Mouse (Mus musculus) midbrain, embryonic 13.5 days (tissue): ENCODE measurements around the gene Prdm5. TPM values are rescaled to one million over a fixed set of nuclear protein-coding genes. Genes with fewer than 3 reads are reported as not detected.

Experiments
- ATAC-seq: fragments of 200-750 bp; cut with Nextera tagmentation; 2 replicates; pipeline ENCODE4 v1.8.0; 2017; ENCODE audit warnings: mild to moderate bottlenecking, moderate TSS enrichment, moderate library complexity
- H3K27ac ChIP-seq: fragments of 300-500 bp; sonication (generic); 2 replicates; pipeline ENCODE4 v1.5.1; 2015; ENCODE audit warnings: inconsistent platforms, mild to moderate bottlenecking, moderate library complexity
- H3K27me3 ChIP-seq: fragments of 300-500 bp; sonication (generic); 2 replicates; pipeline ENCODE4 v1.6.1; 2015; ENCODE audit warnings: mild to moderate bottlenecking, inconsistent platforms
- H3K36me3 ChIP-seq: fragments of 300-500 bp; sonication (generic); 2 replicates; pipeline ENCODE4 v1.6.1; 2015; ENCODE audit warnings: mild to moderate bottlenecking, inconsistent platforms
- H3K4me1 ChIP-seq: fragments of 300-500 bp; sonication (generic); replicated peaks from 2 replicates; pipeline ENCODE4 v1.6.1; 2015; ENCODE audit warnings: inconsistent platforms
- H3K4me2 ChIP-seq: fragments of 300-500 bp; sonication (generic); replicated peaks from 2 replicates; pipeline ENCODE4 v1.6.1; 2015; ENCODE audit warnings: moderate library complexity, mild to moderate bottlenecking, inconsistent platforms
- H3K4me3 ChIP-seq: fragments of 300-500 bp; sonication (generic); replicated peaks from 2 replicates; pipeline ENCODE4 v1.5.1; 2015; ENCODE audit warnings: mild to moderate bottlenecking, inconsistent platforms
- H3K9ac ChIP-seq: fragments of 300-500 bp; sonication (generic); replicated peaks from 2 replicates; pipeline ENCODE4 v1.6.1; 2015; ENCODE audit warnings: mild to moderate bottlenecking, inconsistent platforms
- H3K9me3 ChIP-seq: fragments of 300-500 bp; sonication (generic); 2 replicates; pipeline ENCODE4 v1.6.1; 2016; ENCODE audit warnings: mild to moderate bottlenecking, inconsistent platforms
- WGBS: fragments of 180-500 bp; shearing (Covaris S2); methylation state at CpG from one replicate; pipeline ENCODE4 v1.1.7; 2015; 5-methylcytosine and 5-hydroxymethylcytosine counted together
- polyA plus RNA-seq: library from polyadenylated mRNA; unstranded; fragments of >200 nt; fragmentation: Nextera tagmentation; extraction: Ambion mirVana; gene quantifications from 2 replicates; pipeline ENCODE4 v1.2.1, GENCODE M21; 2015

Gene Prdm5
- polyA plus RNA-seq, 1 experiment from 2014 or later: 6.8 TPM

GRCm38 (mm10) chr6:65773566-65773965 lies 5.2 kb upstream of the Prdm5 start:
- H3K27ac ChIP-seq: no peak overlapping the region
- no peak for ATAC-seq
- H3K27me3 ChIP-seq: no peaks in the 10 kb centered on the region
- H3K36me3 ChIP-seq: no peaks in the 10 kb centered on the region
- peaks cover 3% of the 10 kb centered on the region; the same call in 1 of the 2 replicates for H3K4me1 ChIP-seq
- H3K4me3 ChIP-seq: no peak overlapping the region
- H3K9me3 ChIP-seq: no peaks in the 10 kb centered on the region
- no peak overlapping the region for H3K4me2 ChIP-seq
- no peak overlapping the region for H3K9ac ChIP-seq
- WGBS: 95% methylated on average over 4 of the region's 4 CpGs

- 92% methylated on average over 4 of the region's 4 CpGs for WGBS
- H3K4me2 ChIP-seq: peak overlapping the region; percentile 89
- no peaks in the 10 kb centered on the region for H3K27me3 ChIP-seq
- H3K9ac ChIP-seq: no peak overlapping the region
- peaks cover 11% of the 10 kb centered on the region for H3K4me1 ChIP-seq
- no peaks in the 10 kb centered on the region for H3K9me3 ChIP-seq
- no peaks in the 10 kb centered on the region for H3K36me3 ChIP-seq
- peak; percentile 7; the same call in 1 of the 2 replicates for ATAC-seq
- H3K27ac ChIP-seq: no peak overlapping the region
- peak overlapping the region; percentile 59 for H3K4me3 ChIP-seq
These were observed 973 bp downstream of the Prdm5 start for GRCm38 (mm10) chr6:65779689-65780233.

- Histone ChIP-seq H3K27ac (no peak overlapping the region), H3K27me3 (no peaks in the 10 kb centered on the region), H3K36me3 (no peaks in the 10 kb centered on the region), H3K9ac (no peak overlapping the region), H3K4me1 (peaks cover 11% of the 10 kb centered on the region), H3K4me3 (no peak overlapping the region), H3K4me2 (no peak overlapping the region), H3K9me3 (no peaks in the 10 kb centered on the region)
- 85% methylated on average over 7 of the region's 7 CpGs for WGBS
- no peak for ATAC-seq
These were observed 2.7 kb downstream of the Prdm5 start for GRCm38 (mm10) chr6:65781441-65781840.

- Histone ChIP-seq H3K27ac (no peak overlapping the region), H3K4me1 (peaks cover 6% of the 10 kb centered on the region), H3K9me3 (no peaks in the 10 kb centered on the region), H3K27me3 (no peaks in the 10 kb centered on the region), H3K36me3 (no peaks in the 10 kb centered on the region), H3K4me3 (no peak overlapping the region), H3K4me2 (no peak overlapping the region), H3K9ac (no peak overlapping the region)
- WGBS: 91% methylated on average over 1 of the region's 1 CpGs
- no peak for ATAC-seq
These were observed 4.9 kb downstream of the Prdm5 start for GRCm38 (mm10) chr6:65783670-65784069.

GRCm38 (mm10) chr6:65792923-65793322 lies 14.1 kb downstream of the Prdm5 start:
- Histone ChIP-seq H3K4me3 (no peak overlapping the region), H3K27ac (no peak overlapping the region), H3K9me3 (no peaks in the 10 kb centered on the region), H3K9ac (no peak overlapping the region), H3K36me3 (no peaks in the 10 kb centered on the region), H3K4me1 (no peaks in the 10 kb centered on the region), H3K27me3 (no peaks in the 10 kb centered on the region), H3K4me2 (no peak overlapping the region)
- no peak for ATAC-seq
- 82% methylated on average over 2 of the region's 2 CpGs for WGBS

- H3K4me2 ChIP-seq: no peak overlapping the region
- no peaks in the 10 kb centered on the region for H3K4me1 ChIP-seq
- ATAC-seq: no peak
- no peak overlapping the region for H3K27ac ChIP-seq
- no peak overlapping the region for H3K9ac ChIP-seq
- no peak overlapping the region for H3K4me3 ChIP-seq
- H3K27me3 ChIP-seq: no peaks in the 10 kb centered on the region
- H3K9me3 ChIP-seq: no peaks in the 10 kb centered on the region
- 87% methylated on average over 3 of the region's 3 CpGs for WGBS
- H3K36me3 ChIP-seq: no peaks in the 10 kb centered on the region
These were observed 17.8 kb downstream of the Prdm5 start for GRCm38 (mm10) chr6:65796552-65796951.

- no peak overlapping the region for H3K4me3 ChIP-seq
- ATAC-seq: no peak
- no peaks in the 10 kb centered on the region for H3K27me3 ChIP-seq
- H3K36me3 ChIP-seq: no peaks in the 10 kb centered on the region
- H3K9me3 ChIP-seq: no peaks in the 10 kb centered on the region
- no peak overlapping the region for H3K27ac ChIP-seq
- H3K4me1 ChIP-seq: no peaks in the 10 kb centered on the region
- no peak overlapping the region for H3K4me2 ChIP-seq
- 57% methylated on average over 2 of the region's 2 CpGs for WGBS
- no peak overlapping the region for H3K9ac ChIP-seq
These were observed 18.5 kb downstream of the Prdm5 start for GRCm38 (mm10) chr6:65797276-65797675.

GRCm38 (mm10) chr6:65798390-65798789 lies 19.6 kb downstream of the Prdm5 start:
- ATAC-seq: no peak
- H3K36me3 ChIP-seq: no peaks in the 10 kb centered on the region
- 93% methylated on average over 3 of the region's 3 CpGs for WGBS
- no peak overlapping the region for H3K4me2 ChIP-seq
- H3K27ac ChIP-seq: no peak overlapping the region
- no peaks in the 10 kb centered on the region for H3K9me3 ChIP-seq
- H3K4me1 ChIP-seq: no peaks in the 10 kb centered on the region
- H3K9ac ChIP-seq: no peak overlapping the region
- H3K4me3 ChIP-seq: no peak overlapping the region
- H3K27me3 ChIP-seq: no peaks in the 10 kb centered on the region

- H3K9ac ChIP-seq: no peak overlapping the region
- WGBS: 77% methylated on average over 3 of the region's 3 CpGs
- H3K4me2 ChIP-seq: no peak overlapping the region
- H3K4me3 ChIP-seq: no peak overlapping the region
- H3K4me1 ChIP-seq: no peaks in the 10 kb centered on the region
- no peak overlapping the region for H3K27ac ChIP-seq
- no peak for ATAC-seq
- H3K27me3 ChIP-seq: no peaks in the 10 kb centered on the region
- H3K36me3 ChIP-seq: no peaks in the 10 kb centered on the region
- no peaks in the 10 kb centered on the region for H3K9me3 ChIP-seq
These were observed 32.9 kb downstream of the Prdm5 start for GRCm38 (mm10) chr6:65811685-65812084.

GRCm38 (mm10) chr6:65818039-65818747 lies 39.4 kb downstream of the Prdm5 start:
- no peak for ATAC-seq
- Histone ChIP-seq H3K36me3 (no peaks in the 10 kb centered on the region), H3K9ac (no peak overlapping the region), H3K9me3 (no peaks in the 10 kb centered on the region), H3K4me2 (no peak overlapping the region), H3K4me3 (no peak overlapping the region), H3K27ac (no peak overlapping the region), H3K27me3 (no peaks in the 10 kb centered on the region), H3K4me1 (no peaks in the 10 kb centered on the region)
- WGBS: 76% methylated on average over 4 of the region's 4 CpGs

GRCm38 (mm10) chr6:65828656-65829055 lies 49.9 kb downstream of the Prdm5 start:
- Histone ChIP-seq H3K4me2 (no peak overlapping the region), H3K27ac (no peak overlapping the region), H3K9ac (no peak overlapping the region), H3K9me3 (peaks cover 5% of the 10 kb centered on the region; the same call in 1 of the 2 replicates), H3K36me3 (peaks cover 7% of the 10 kb centered on the region), H3K27me3 (no peaks in the 10 kb centered on the region), H3K4me3 (no peak overlapping the region), H3K4me1 (no peaks in the 10 kb centered on the region)
- ATAC-seq: no peak
- 65% methylated on average over 1 of the region's 1 CpGs for WGBS

GRCm38 (mm10) chr6:65831443-65831842 lies 52.7 kb downstream of the Prdm5 start:
- H3K4me3 ChIP-seq: no peak overlapping the region
- H3K9me3 ChIP-seq: peaks cover 11% of the 10 kb centered on the region; the same call in 1 of the 2 replicates
- H3K27ac ChIP-seq: no peak overlapping the region
- no peaks in the 10 kb centered on the region for H3K27me3 ChIP-seq
- ATAC-seq: no peak
- H3K4me1 ChIP-seq: no peaks in the 10 kb centered on the region
- WGBS: 94% methylated on average over 5 of the region's 5 CpGs
- H3K36me3 ChIP-seq: peaks cover 9% of the 10 kb centered on the region
- no peak overlapping the region for H3K9ac ChIP-seq
- H3K4me2 ChIP-seq: no peak overlapping the region
